In genomic region chr12:49915691-49916090, GRCm38 (mm10) we compare ENCODE assay signal across 30 mouse cellular contexts.
DNase-seq lines count a peak whose midpoint lies in the region; ATAC-seq lines count a peak whose summit lies in the region.
"Had no signal": no experiment of that assay in that cellular context is flagged by ENCODE, and none has a peak within 500 bp of the region (broad histone marks: within the 10 kb centered on the region; RNA-seq: fewer than 3 reads in every experiment).

No protein-coding gene starts in this region.

- H3K4me2 ChIP-seq in forebrain, embryonic 14.5 days (ENCODE audit: low read length), result no peak overlapping the region
- H3K4me2 ChIP-seq in forebrain, embryonic 12.5 days, result no peak overlapping the region
- H3K4me2 ChIP-seq: embryonic facial prominence, embryonic 13.5 days; embryonic facial prominence, embryonic 15.5 days; forebrain, embryonic 13.5 days had no signal

- DNase-seq in forebrain, embryonic 14.5 days (ENCODE audit: low spot score), result peak; percentile 7
- DNase-seq in layer of hippocampus, adult 18-20 months (ENCODE audit: low spot score in 2 of 2), result peak; percentile 8 to 69
- DNase-seq in layer of hippocampus, postnatal 25 days (ENCODE audit: extremely low spot score in 1 of 2, low spot score in 1 of 2), result no peak
- peak; percentile 10 for DNase-seq in brain, adult 2 months (ENCODE audit: low read depth, low spot score)
- peak; percentile 30 for DNase-seq in layer of hippocampus, adult 9-11 months
- no peak for DNase-seq in heart, postnatal 4 days
- DNase-seq in kidney, adult 8-10 months, result no peak
- DNase-seq: adrenal gland, adult 8-10 months; adrenal gland, postnatal 14 days; adrenal gland, postnatal 36 days; B cell, adult 2 months; cerebellum, adult 11 months; cerebellum, adult 18-20 months; cerebellum, adult 8-10 months; cerebellum, adult 9-11 months; cerebellum, postnatal 14 days; cerebellum, postnatal 36 days; embryo, embryonic 11 days had no signal

- H3K27me3 ChIP-seq in forebrain, embryonic 14.5 days (replicated peaks; ENCODE audit: control insufficient read depth, insufficient read depth, low read length), result no peaks in the 10 kb centered on the region
- no peaks in the 10 kb centered on the region for H3K27me3 ChIP-seq in forebrain, embryonic 12.5 days
- H3K27me3 ChIP-seq: CH12.LX; embryonic facial prominence, embryonic 13.5 days; embryonic facial prominence, embryonic 15.5 days; forebrain, embryonic 13.5 days; Patski had no signal

- 83% methylated on average over 3 of the region's 3 CpGs for WGBS in forebrain, embryonic 14.5 days
- 88% methylated on average over 3 of the region's 3 CpGs for WGBS in forebrain, embryonic 12.5 days

- H3K27ac ChIP-seq in forebrain, embryonic 14.5 days (ENCODE audit: low read depth, low read length), result no peak overlapping the region
- no peak overlapping the region for H3K27ac ChIP-seq in forebrain, embryonic 12.5 days
- H3K27ac ChIP-seq: embryonic facial prominence, embryonic 13.5 days; embryonic facial prominence, embryonic 15.5 days; forebrain, embryonic 10.5 days; forebrain, embryonic 13.5 days had no signal

- no peaks in the 10 kb centered on the region for H3K4me1 ChIP-seq in forebrain, embryonic 14.5 days (ENCODE audit: control insufficient read depth, insufficient read depth, low read length)
- H3K4me1 ChIP-seq in forebrain, embryonic 12.5 days, result no peaks in the 10 kb centered on the region
- H3K4me1 ChIP-seq: embryonic facial prominence, embryonic 13.5 days; embryonic facial prominence, embryonic 15.5 days; forebrain, embryonic 10.5 days; forebrain, embryonic 13.5 days had no signal

- no peak for ATAC-seq in forebrain, embryonic 14.5 days
- no peak for ATAC-seq in forebrain, embryonic 12.5 days (ENCODE audit: low FRiP score)
- ATAC-seq: activated CD4-positive, CD25-positive, alpha-beta regulatory T cell, adult 4 months; CD4-positive, CD25-positive, alpha-beta regulatory T cell, adult 4 months; forebrain, embryonic 13.5 days; forebrain, embryonic 16.5 days; Patski had no signal

- no peak overlapping the region for H3K4me3 ChIP-seq in forebrain, embryonic 14.5 days (ENCODE audit: low read depth, low read length)
- H3K4me3 ChIP-seq in forebrain, embryonic 12.5 days (replicated peaks), result no peak overlapping the region
- H3K4me3 ChIP-seq: embryonic facial prominence, embryonic 13.5 days; embryonic facial prominence, embryonic 15.5 days; erythroblast, embryonic 14.5 days; forebrain, embryonic 10.5 days; forebrain, embryonic 13.5 days had no signal

- H3K36me3 ChIP-seq in forebrain, embryonic 14.5 days (ENCODE audit: control insufficient read depth, insufficient read depth, low read length), result no peaks in the 10 kb centered on the region
- no peaks in the 10 kb centered on the region for H3K36me3 ChIP-seq in forebrain, embryonic 12.5 days (replicated peaks)
- H3K36me3 ChIP-seq: embryonic facial prominence, embryonic 13.5 days; embryonic facial prominence, embryonic 15.5 days; forebrain, embryonic 10.5 days; G1E had no signal

- H3K9me3 ChIP-seq in forebrain, embryonic 14.5 days (replicated peaks; ENCODE audit: control insufficient read depth, low read length), result no peaks in the 10 kb centered on the region
- no peaks in the 10 kb centered on the region for H3K9me3 ChIP-seq in forebrain, embryonic 12.5 days
- H3K9me3 ChIP-seq: embryonic facial prominence, embryonic 13.5 days; embryonic facial prominence, embryonic 15.5 days; forebrain, embryonic 10.5 days; forebrain, embryonic 13.5 days; G1E had no signal

- H3K9ac ChIP-seq in forebrain, embryonic 14.5 days (ENCODE audit: low read length), result no peak overlapping the region
- no peak overlapping the region for H3K9ac ChIP-seq in forebrain, embryonic 12.5 days
- H3K9ac ChIP-seq: embryonic facial prominence, embryonic 13.5 days; embryonic facial prominence, embryonic 15.5 days; forebrain, embryonic 13.5 days had no signal

Comparison
In these comparisons a context has a peak if more than half of its experiments do, and no peak if none do; other contexts are left out.
1. DNase-seq: peak in forebrain, embryonic 14.5 days (single experiment), layer of hippocampus, adult 18-20 months (2 of 2), brain, adult 2 months (single experiment) and layer of hippocampus, adult 9-11 months (single experiment); none in layer of hippocampus, postnatal 25 days (0 of 2), heart, postnatal 4 days (single experiment) and kidney, adult 8-10 months (0 of 2).